Mouse (Mus musculus) midbrain, embryonic 12.5 days (tissue): ENCODE data around the gene Spty2d1. TPM values are rescaled to one million over a fixed set of nuclear protein-coding genes. Genes with fewer than 3 reads are reported as not detected.

Source experiments
- ATAC-seq: fragments of 200-750 bp; cut with Nextera tagmentation; 2 replicates; pipeline ENCODE4 v1.8.0; 2017; ENCODE audit warnings: low read depth, moderate TSS enrichment, moderate library complexity; ENCODE audit not compliant: low FRiP score
- H3K27ac ChIP-seq: fragments of 300-500 bp; sonication (generic); replicated peaks from 2 replicates; pipeline ENCODE4 v1.5.1; 2016; ENCODE audit warnings: mild to moderate bottlenecking
- H3K27me3 ChIP-seq: fragments of 300-500 bp; sonication (generic); 2 replicates; pipeline ENCODE4 v1.6.1; 2016; ENCODE audit warnings: mild to moderate bottlenecking
- H3K36me3 ChIP-seq: fragments of 300-500 bp; sonication (generic); 2 replicates; pipeline ENCODE4 v1.6.1; 2016
- H3K4me1 ChIP-seq: fragments of 300-500 bp; sonication (generic); 2 replicates; pipeline ENCODE4 v1.6.1; 2016
- H3K4me2 ChIP-seq: fragments of 300-500 bp; sonication (generic); replicated peaks from 2 replicates; pipeline ENCODE4 v1.6.1; 2016; ENCODE audit warnings: mild to moderate bottlenecking, moderate library complexity
- H3K4me3 ChIP-seq: fragments of 300-500 bp; sonication (generic); 2 replicates; pipeline ENCODE4 v1.5.1; 2016; ENCODE audit warnings: mild to moderate bottlenecking
- H3K9ac ChIP-seq: fragments of 300-500 bp; sonication (generic); replicated peaks from 2 replicates; pipeline ENCODE4 v1.6.1; 2016; ENCODE audit warnings: mild to moderate bottlenecking, moderate library complexity
- H3K9me3 ChIP-seq: fragments of 300-500 bp; sonication (generic); 2 replicates; pipeline ENCODE4 v1.6.1; 2016; ENCODE audit warnings: mild to moderate bottlenecking
- WGBS: fragments of 180-500 bp; shearing (Covaris S2); methylation state at CpG from one replicate; pipeline ENCODE4 v1.1.7; 2016; 5-methylcytosine and 5-hydroxymethylcytosine counted together
- polyA plus RNA-seq: library from polyadenylated mRNA; unstranded; fragments of >200 nt; fragmentation: Nextera tagmentation; extraction: Ambion mirVana; gene quantifications from 2 replicates; pipeline ENCODE4 v1.2.1, GENCODE M21; 2016

Spty2d1 gene
- polyA plus RNA-seq: 13.1 and 14.0 TPM in 2 replicates

- WGBS: 1% methylated on average over 57 of the region's 57 CpGs
- Histone ChIP-seq H3K4me2 (peak within 1 kb of the TSS; percentile 90), H3K4me3 (peak within 1 kb of the TSS; percentile 75), H3K9me3 (no peaks in the 10 kb centered on the region), H3K27ac (peak within 1 kb of the TSS; percentile 81), H3K36me3 (no peaks in the 10 kb centered on the region), H3K9ac (peak within 1 kb of the TSS; percentile 70), H3K4me1 (peaks cover 29% of the 10 kb centered on the region), H3K27me3 (no peaks in the 10 kb centered on the region)
- peak; percentile 96 for ATAC-seq
These were observed at the start of gene Spty2d1 for GRCm38 (mm10) chr7:47008168-47008993. Gene Spty2d1, minus strand, starts transcription at chr7:47008411.

DNA sequence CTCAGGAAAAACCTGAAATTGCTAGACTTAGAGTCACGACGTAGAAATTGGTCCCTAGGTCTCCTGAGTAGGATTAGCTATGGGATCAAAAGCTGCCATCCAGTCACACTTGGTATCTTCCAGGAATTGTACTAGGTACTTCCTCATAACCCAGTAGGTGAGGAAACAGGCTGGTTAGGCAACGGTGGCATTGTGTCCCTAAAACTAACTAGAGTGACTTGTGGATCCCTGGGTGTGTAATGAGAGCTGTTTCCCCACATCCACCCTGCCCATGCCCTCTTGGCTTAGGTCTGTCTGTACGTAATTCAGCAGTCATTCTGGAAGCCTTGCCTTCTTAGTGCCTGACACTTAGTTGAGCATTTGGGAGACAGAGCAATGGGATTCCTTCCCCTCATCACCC is 48.1 kb upstream of the Spty2d1 start:
- H3K4me3 ChIP-seq: no peak overlapping the region
- no peaks in the 10 kb centered on the region for H3K9me3 ChIP-seq
- no peak for ATAC-seq
- WGBS: 85% methylated on average over 4 of the region's 4 CpGs
- H3K4me1 ChIP-seq: peaks cover 14% of the 10 kb centered on the region
- H3K27me3 ChIP-seq: no peaks in the 10 kb centered on the region
- no peak overlapping the region for H3K4me2 ChIP-seq
- H3K27ac ChIP-seq: no peak overlapping the region
- H3K9ac ChIP-seq: no peak overlapping the region
- peaks cover 7% of the 10 kb centered on the region; the same call in 1 of the 2 replicates for H3K36me3 ChIP-seq

DNA sequence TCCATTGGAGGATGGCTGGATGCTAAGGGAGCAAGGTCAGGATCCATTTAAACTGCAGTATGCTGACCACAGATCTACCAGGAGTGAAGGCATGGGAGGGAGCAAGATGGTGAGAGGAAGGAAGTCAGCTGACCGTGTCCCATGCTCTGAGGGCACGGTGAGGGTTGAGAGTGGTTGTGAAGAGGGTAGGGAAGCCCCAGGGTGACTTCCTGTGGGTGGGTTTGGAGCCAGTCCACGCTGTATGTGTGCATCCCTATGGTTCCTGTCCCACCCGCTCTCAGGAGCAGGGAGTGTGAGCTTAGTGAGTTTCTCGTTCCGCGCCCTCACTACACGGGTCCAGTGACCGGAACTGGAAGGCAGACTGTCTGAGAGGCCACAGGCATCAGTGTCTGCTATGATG is 47.5 kb upstream of the Spty2d1 start:
- 86% methylated on average over 9 of the region's 9 CpGs for WGBS
- Histone ChIP-seq H3K4me1 (peaks cover 18% of the 10 kb centered on the region), H3K9ac (no peak overlapping the region), H3K36me3 (peaks cover 7% of the 10 kb centered on the region; the same call in 1 of the 2 replicates), H3K4me2 (no peak overlapping the region), H3K27me3 (no peaks in the 10 kb centered on the region), H3K4me3 (no peak overlapping the region), H3K9me3 (no peaks in the 10 kb centered on the region), H3K27ac (no peak overlapping the region)
- ATAC-seq: no peak

GRCm38 (mm10) chr7:47054666-47055065 is 46.5 kb upstream of the Spty2d1 start:
- Histone ChIP-seq H3K27ac (no peak overlapping the region), H3K4me1 (peaks cover 18% of the 10 kb centered on the region), H3K4me2 (no peak overlapping the region), H3K9ac (no peak overlapping the region), H3K27me3 (no peaks in the 10 kb centered on the region), H3K4me3 (no peak overlapping the region), H3K36me3 (peaks cover 7% of the 10 kb centered on the region; the same call in 1 of the 2 replicates), H3K9me3 (no peaks in the 10 kb centered on the region)
- no peak for ATAC-seq
- 91% methylated on average over 2 of the region's 2 CpGs for WGBS

GRCm38 (mm10) chr7:47053287-47053686 is 45.1 kb upstream of the Spty2d1 start:
- Histone ChIP-seq H3K27me3 (peaks cover 8% of the 10 kb centered on the region; the same call in 1 of the 2 replicates), H3K36me3 (peaks cover 7% of the 10 kb centered on the region; the same call in 1 of the 2 replicates), H3K9me3 (no peaks in the 10 kb centered on the region), H3K4me2 (no peak overlapping the region), H3K27ac (no peak overlapping the region), H3K4me1 (peaks cover 18% of the 10 kb centered on the region), H3K9ac (no peak overlapping the region), H3K4me3 (no peak overlapping the region)
- 94% methylated on average over 15 of the region's 15 CpGs for WGBS
- ATAC-seq: no peak

- Histone ChIP-seq H3K9ac (no peak overlapping the region), H3K4me2 (peak overlapping the region; percentile 74), H3K27ac (no peak overlapping the region), H3K4me1 (peaks cover 18% of the 10 kb centered on the region), H3K27me3 (peaks cover 12% of the 10 kb centered on the region; the same call in 1 of the 2 replicates), H3K36me3 (peaks cover 7% of the 10 kb centered on the region; the same call in 1 of the 2 replicates), H3K9me3 (no peaks in the 10 kb centered on the region), H3K4me3 (no peak overlapping the region)
- 65% methylated on average over 3 of the region's 3 CpGs for WGBS
- no peak for ATAC-seq
These were observed 44.1 kb upstream of the Spty2d1 start for GRCm38 (mm10) chr7:47052276-47052675.

DNA sequence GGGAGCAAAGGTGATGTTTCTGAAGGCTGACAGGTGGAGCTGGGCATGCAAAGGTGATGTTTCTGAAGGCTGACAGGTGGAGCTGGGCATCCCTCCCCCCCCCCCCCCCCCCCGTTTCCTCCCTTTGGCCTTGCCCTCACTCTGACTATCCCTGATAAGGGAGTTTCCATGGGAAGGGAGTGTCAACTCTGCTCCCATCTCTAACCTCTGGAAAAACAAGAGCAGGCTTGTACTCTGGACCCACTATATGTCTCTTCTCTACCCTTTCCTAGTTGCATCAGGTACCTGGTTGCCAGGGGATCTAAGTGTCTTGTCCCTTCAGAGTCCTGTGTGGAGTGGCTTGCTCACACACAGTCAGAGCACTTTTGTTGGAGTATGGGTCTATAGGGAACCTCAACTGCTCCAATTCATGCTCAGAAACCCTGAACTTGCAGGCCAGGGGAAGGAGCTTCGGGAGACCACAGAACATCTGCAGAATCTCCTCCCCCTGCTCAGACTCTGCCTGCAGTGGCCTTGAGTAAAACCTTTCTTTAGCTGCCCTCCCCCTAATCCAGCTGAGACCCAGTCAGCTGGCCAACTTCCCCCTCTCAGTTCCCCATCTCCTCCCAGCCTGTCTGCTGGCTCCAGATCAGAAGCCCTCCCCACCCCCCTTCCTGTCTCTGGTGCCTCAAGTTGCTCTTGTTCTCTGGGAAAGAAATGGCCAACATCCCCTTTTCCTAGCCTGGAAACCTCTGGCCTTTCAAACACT is 43.4 kb upstream of the Spty2d1 start:
- no peak for ATAC-seq
- Histone ChIP-seq H3K36me3 (peaks cover 7% of the 10 kb centered on the region; the same call in 1 of the 2 replicates), H3K9ac (peak overlapping the region; percentile 80; the same call in 1 of the 2 replicates), H3K9me3 (no peaks in the 10 kb centered on the region), H3K27me3 (peaks cover 12% of the 10 kb centered on the region; the same call in 1 of the 2 replicates), H3K4me2 (peak overlapping the region; percentile 74), H3K27ac (no peak overlapping the region), H3K4me3 (peak overlapping the region; percentile 73), H3K4me1 (peaks cover 18% of the 10 kb centered on the region)
- WGBS: 17% methylated on average over 1 of the region's 2 CpGs

DNA sequence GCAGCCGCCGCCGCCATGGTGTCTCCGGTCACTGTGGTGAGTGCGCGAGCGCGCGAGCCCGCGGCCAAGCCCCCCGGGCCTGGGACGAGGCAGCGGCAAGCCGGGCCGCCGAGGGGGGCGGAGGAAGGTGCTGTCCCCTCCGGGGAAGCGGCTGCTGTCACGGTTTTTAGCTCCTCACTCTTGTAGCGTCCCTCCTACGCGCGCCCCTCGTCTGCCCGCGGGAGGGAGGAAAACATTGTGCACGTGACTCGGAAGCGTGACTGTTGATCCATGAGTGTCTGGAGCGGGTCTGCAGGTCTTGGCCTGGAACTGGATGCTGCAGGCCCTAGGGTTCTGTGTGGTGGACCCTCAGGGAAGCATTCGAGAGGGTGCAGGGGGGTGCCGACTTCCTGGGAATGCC is 42.6 kb upstream of the Spty2d1 start:
- peak; percentile 74 for ATAC-seq
- peak overlapping the region; percentile 74 for H3K4me2 ChIP-seq
- H3K9ac ChIP-seq: peak overlapping the region; percentile 80
- peak overlapping the region; percentile 73 for H3K4me3 ChIP-seq
- H3K27ac ChIP-seq: peak overlapping the region; percentile 90
- WGBS: under 1% methylated on average over 33 of the region's 34 CpGs
- peaks cover 18% of the 10 kb centered on the region for H3K4me1 ChIP-seq
- H3K27me3 ChIP-seq: peaks cover 12% of the 10 kb centered on the region; the same call in 1 of the 2 replicates
- H3K36me3 ChIP-seq: peaks cover 7% of the 10 kb centered on the region; the same call in 1 of the 2 replicates
- no peaks in the 10 kb centered on the region for H3K9me3 ChIP-seq

- peak within 1 kb of the TSS; percentile 80 for H3K9ac ChIP-seq
- no peaks in the 10 kb centered on the region for H3K9me3 ChIP-seq
- H3K27me3 ChIP-seq: peaks cover 12% of the 10 kb centered on the region; the same call in 1 of the 2 replicates
- peaks cover 18% of the 10 kb centered on the region for H3K4me1 ChIP-seq
- H3K27ac ChIP-seq: peak within 1 kb of the TSS; percentile 90
- H3K4me3 ChIP-seq: peak within 1 kb of the TSS; percentile 73
- ATAC-seq: peak; percentile 100
- H3K4me2 ChIP-seq: peak within 1 kb of the TSS; percentile 74
- peaks cover 7% of the 10 kb centered on the region; the same call in 1 of the 2 replicates for H3K36me3 ChIP-seq
- WGBS: under 1% methylated on average over 33 of the region's 33 CpGs
These were observed 42.2 kb upstream of the Spty2d1 start, which contains the start of gene Tmem86a for GRCm38 (mm10) chr7:47050366-47050765. Gene Tmem86a, plus strand, starts transcription at chr7:47050601.

- Histone ChIP-seq H3K4me1 (no peaks in the 10 kb centered on the region), H3K4me3 (no peak overlapping the region), H3K27me3 (peaks cover 3% of the 10 kb centered on the region; the same call in 1 of the 2 replicates), H3K27ac (no peak overlapping the region), H3K9ac (no peak overlapping the region), H3K9me3 (no peaks in the 10 kb centered on the region), H3K36me3 (no peaks in the 10 kb centered on the region), H3K4me2 (no peak overlapping the region)
- ATAC-seq: no peak
- WGBS: 61% methylated on average over 6 of the region's 6 CpGs
These were observed 34.7 kb upstream of the Spty2d1 start for GRCm38 (mm10) chr7:47042823-47043490.

GRCm38 (mm10) chr7:47042121-47042520 is 33.9 kb upstream of the Spty2d1 start:
- no peak for ATAC-seq
- H3K4me2 ChIP-seq: no peak overlapping the region
- 0 out of 2 replicates have a peak overlapping the region, but pooled peaks have one; percentile 2 for H3K9ac ChIP-seq
- no peaks in the 10 kb centered on the region for H3K9me3 ChIP-seq
- 81% methylated on average over 4 of the region's 4 CpGs for WGBS
- no peak overlapping the region for H3K27ac ChIP-seq
- H3K27me3 ChIP-seq: no peaks in the 10 kb centered on the region
- no peaks in the 10 kb centered on the region for H3K36me3 ChIP-seq
- no peak overlapping the region for H3K4me3 ChIP-seq
- no peaks in the 10 kb centered on the region for H3K4me1 ChIP-seq
